Mouse (Mus musculus) liver, embryonic 14.5 days (tissue): Measurements from ENCODE around the gene Msi1. TPM values are rescaled to one million over a fixed set of nuclear protein-coding genes. Genes with fewer than 3 reads are reported as not detected.

Source experiments
- ATAC-seq: fragments of 200-750 bp; cut with Nextera tagmentation; 2 replicates; pipeline ENCODE4 v1.8.0; 2017; ENCODE audit warnings: moderate number of reproducible peaks, mild to moderate bottlenecking, moderate library complexity; ENCODE audit not compliant: insufficient read depth
- DNase-seq, 3 experiments: peaks; one replicate each; pipeline ENCODE4 v3.0.0-alpha.2; 2012 to 2013; ENCODE audit warnings: low read depth in 3 of 3, low spot score in 3 of 3
- H3K27ac ChIP-seq: fragments of 300-500 bp; sonication (generic); 2 replicates; pipeline ENCODE4 v1.5.1; 2014; ENCODE audit warnings: moderate library complexity, mild to moderate bottlenecking, control low read depth, inconsistent platforms
- H3K27me3 ChIP-seq: fragments of 300-500 bp; sonication (generic); 2 replicates; pipeline ENCODE4 v1.6.1; 2014; ENCODE audit warnings: mild to moderate bottlenecking, low read length, moderate library complexity; ENCODE audit not compliant: control insufficient read depth, insufficient read depth
- H3K36me3 ChIP-seq: fragments of 300-500 bp; sonication (generic); replicated peaks from 2 replicates; pipeline ENCODE4 v1.6.1; 2014; ENCODE audit warnings: low read depth; ENCODE audit not compliant: control insufficient read depth, insufficient read depth
- H3K4me1 ChIP-seq, 2 experiments: fragments of 200-500 bp in 1 of 2; fragments of 300-500 bp in 1 of 2; sonication (generic) in 1 of 2; replicated peaks; 2 replicates each; pipeline ENCODE4 v1.6.1; 2012 to 2014; ENCODE audit warnings: antibody characterized with exemption in 1 of 2, inconsistent platforms in 1 of 2, low read length in 1 of 2; ENCODE audit not compliant: control insufficient read depth in 2 of 2, insufficient read depth in 2 of 2
- H3K4me2 ChIP-seq: fragments of 300-500 bp; sonication (generic); 2 replicates; pipeline ENCODE4 v1.6.1; 2014; ENCODE audit warnings: low read depth, mild to moderate bottlenecking, control low read depth, moderate library complexity
- H3K4me3 ChIP-seq, 2 experiments: fragments of 200-500 bp in 1 of 2; fragments of 300-500 bp in 1 of 2; sonication (generic) in 1 of 2; 2 replicates each; pipeline ENCODE4 v1.5.1; 2012 to 2014; ENCODE audit warnings: low read depth in 2 of 2, low read length in 2 of 2, mild to moderate bottlenecking in 2 of 2, control low read depth in 1 of 2, inconsistent platforms in 1 of 2, moderate library complexity in 1 of 2; ENCODE audit not compliant: insufficient read depth in 1 of 2
- H3K9ac ChIP-seq: fragments of 300-500 bp; sonication (generic); replicated peaks from 2 replicates; pipeline ENCODE4 v1.6.1; 2014; ENCODE audit warnings: mild to moderate bottlenecking, control low read depth, moderate library complexity
- H3K9me3 ChIP-seq: fragments of 300-500 bp; sonication (generic); 2 replicates; pipeline ENCODE4 v1.6.1; 2016; ENCODE audit warnings: low read length, mixed read lengths; ENCODE audit not compliant: control insufficient read depth
- CTCF ChIP-seq: IDR thresholded peaks from 2 replicates; pipeline ENCODE4 v1.5.1; 2016; ENCODE audit warnings: antibody characterized with exemption, low read depth, control low read depth
- EP300 ChIP-seq: IDR thresholded peaks from 2 replicates; pipeline ENCODE4 v1.6.1; 2016; ENCODE audit warnings: antibody characterized with exemption, low read depth
- WGBS: fragments of 180-500 bp; shearing (Covaris S2); extraction: QIAGEN DNeasy Blood & Tissue Kit; methylation state at CpG from one replicate; pipeline ENCODE4 v1.1.7; 2014; ENCODE audit not compliant: insufficient replicate concordance; 5-methylcytosine and 5-hydroxymethylcytosine counted together
- polyA plus RNA-seq, 2 experiments: library from polyadenylated mRNA; depleted of rRNA in 1 of 2; stranded (reverse) in 1 of 2; unstranded in 1 of 2; fragments of >200 nt; fragmentation: Nextera tagmentation in 1 of 2; extraction: Ambion mirVana in 1 of 2; gene quantifications; 2 replicates each; pipeline versions ENCODE4 v1.2.1 to v1.2.3; 2012 to 2014

The Msi1 gene
- polyA plus RNA-seq, 2 experiments, result 0.37 to 0.95 TPM

DNA sequence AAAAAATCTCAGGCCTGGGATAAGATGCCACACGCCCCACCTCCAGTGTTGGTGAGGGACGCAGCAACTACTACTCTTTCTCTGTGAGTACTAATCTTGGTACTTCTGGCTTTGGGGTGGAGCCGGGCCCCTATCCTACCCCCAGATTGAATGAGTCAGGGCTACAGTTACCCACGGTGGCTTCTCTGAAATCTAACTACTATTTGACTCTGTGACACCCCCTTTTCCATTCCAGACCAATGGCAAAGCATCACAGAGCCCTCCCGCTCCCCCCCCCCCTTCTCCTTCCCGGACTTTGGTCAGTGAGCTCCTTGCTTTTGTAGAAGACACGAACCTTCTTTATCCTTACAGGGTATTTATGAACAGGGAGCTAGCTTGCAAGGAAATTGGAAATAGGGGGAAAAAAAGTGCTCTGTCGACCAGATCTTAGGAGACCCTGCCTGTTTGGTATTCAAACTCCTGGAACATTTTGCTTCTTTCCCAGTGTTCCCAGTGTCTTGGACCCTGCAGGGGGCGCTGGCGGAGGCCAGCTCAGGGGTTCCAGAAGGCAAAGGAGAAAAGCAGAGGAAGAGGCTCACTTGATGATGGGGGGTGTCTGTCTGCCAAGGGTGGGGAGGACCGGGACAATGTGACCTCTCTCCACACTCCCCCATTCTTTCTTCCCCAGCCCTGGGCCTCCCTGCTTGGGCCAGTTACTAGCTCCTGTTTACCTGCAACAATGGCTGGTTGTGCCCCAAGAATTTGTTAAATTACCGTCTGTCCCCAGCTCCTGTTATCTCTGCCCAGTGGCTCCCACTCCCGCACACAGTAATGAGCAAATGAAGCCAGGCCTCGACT lies 1.9 kb downstream of the Msi1 start:
- H3K27ac ChIP-seq, result no peak overlapping the region
- H3K9ac ChIP-seq, result no peak overlapping the region
- DNase-seq, result no peak
- peak; percentile 14; the same call in 1 of the 2 replicates for TF ChIP-seq CTCF
- TF ChIP-seq EP300, result no peak
- H3K27me3 ChIP-seq, result peaks cover 62% of the 10 kb centered on the region
- no peak overlapping the region for H3K4me3 ChIP-seq
- WGBS, result 10% methylated on average over 14 of the region's 14 CpGs
- no peak overlapping the region; the same call in 1 of the 2 replicates for H3K4me2 ChIP-seq
- H3K9me3 ChIP-seq, result no peaks in the 10 kb centered on the region
- ATAC-seq, result no peak
- H3K4me1 ChIP-seq, result no peaks in the 10 kb centered on the region
- H3K36me3 ChIP-seq, result no peaks in the 10 kb centered on the region

DNA sequence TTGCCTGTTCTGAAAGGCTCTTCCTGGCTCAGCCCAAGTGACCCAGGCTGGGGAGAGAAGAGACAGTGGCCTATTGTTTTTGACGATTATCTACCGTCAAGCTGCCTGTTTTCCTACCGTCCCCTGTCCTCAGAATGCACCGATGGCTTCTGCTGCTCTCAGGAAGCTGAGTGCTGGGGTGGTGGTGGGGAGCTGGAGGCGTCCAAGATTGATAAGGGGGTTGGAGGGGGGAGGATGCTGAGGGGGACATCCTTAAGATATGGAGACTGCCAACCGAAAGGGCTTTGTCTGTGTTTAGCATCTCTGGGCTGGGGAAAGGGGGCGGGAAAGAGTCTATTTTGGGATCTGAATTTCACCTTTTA lies 2.5 kb downstream of the Msi1 start:
- ATAC-seq, result no peak
- Histone ChIP-seq H3K9ac (no peak overlapping the region), H3K9me3 (no peaks in the 10 kb centered on the region), H3K27ac (no peak overlapping the region), H3K27me3 (peaks cover 67% of the 10 kb centered on the region), H3K36me3 (no peaks in the 10 kb centered on the region), H3K4me1 (no peaks in the 10 kb centered on the region), H3K4me2 (no peak overlapping the region), H3K4me3 (no peak overlapping the region)
- no peak for TF ChIP-seq CTCF
- TF ChIP-seq EP300, result no peak
- WGBS, result 16% methylated on average over 7 of the region's 7 CpGs
- DNase-seq, result no peak

DNA sequence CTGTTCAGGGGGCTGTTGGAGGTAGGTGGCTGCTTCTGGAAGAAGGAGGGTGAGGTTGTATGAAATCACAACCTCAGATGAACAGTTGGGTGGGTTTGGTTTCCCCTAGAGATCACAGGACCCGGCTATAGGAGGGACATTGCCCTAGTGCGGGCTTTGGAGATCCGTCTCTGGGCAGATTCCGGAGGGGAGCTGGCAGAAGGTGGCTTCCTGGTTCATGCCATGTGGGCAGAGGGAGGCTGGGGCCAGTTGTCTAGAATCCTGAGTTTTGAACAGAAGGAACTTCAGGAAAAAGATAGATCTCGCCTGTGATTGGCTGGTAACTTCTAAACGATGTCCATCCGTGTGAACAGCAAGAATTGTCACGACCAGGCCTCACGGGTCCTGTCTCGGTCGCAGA lies 3.0 kb downstream of the Msi1 start:
- ATAC-seq, result no peak
- H3K27me3 ChIP-seq, result peaks cover 65% of the 10 kb centered on the region
- WGBS, result 64% methylated on average over 11 of the region's 11 CpGs

DNA sequence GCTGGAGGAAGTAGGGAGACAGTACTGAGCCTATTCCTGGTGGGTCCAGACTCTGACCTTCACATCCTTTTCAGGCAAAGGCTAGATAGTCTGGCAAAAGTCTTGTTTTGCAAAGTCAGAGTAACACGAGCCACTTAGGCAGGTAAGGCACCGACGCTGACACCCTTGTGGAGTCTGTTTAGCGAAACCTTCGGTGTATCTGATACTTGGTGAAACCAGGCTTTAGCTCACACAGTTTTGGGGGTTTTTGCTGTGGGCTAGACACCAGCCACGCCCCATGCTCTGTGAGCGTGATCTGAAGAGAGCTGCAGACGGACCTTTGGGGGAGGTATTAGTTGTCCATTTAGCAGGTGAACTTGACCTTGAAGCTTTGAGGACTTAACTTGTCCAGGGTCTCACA lies 3.8 kb downstream of the Msi1 start:
- H3K4me1 ChIP-seq, result no peaks in the 10 kb centered on the region
- no peak overlapping the region for H3K4me2 ChIP-seq
- DNase-seq, result no peak
- H3K27me3 ChIP-seq, result peaks cover 61% of the 10 kb centered on the region
- H3K9me3 ChIP-seq, result no peaks in the 10 kb centered on the region
- 64% methylated on average over 8 of the region's 8 CpGs for WGBS
- H3K36me3 ChIP-seq, result no peaks in the 10 kb centered on the region
- no peak overlapping the region for H3K27ac ChIP-seq
- H3K4me3 ChIP-seq, result no peak overlapping the region
- ATAC-seq, result no peak
- no peak overlapping the region for H3K9ac ChIP-seq
- TF ChIP-seq EP300, result no peak

More for the DNA sequence above, 3.0 kb downstream of the Msi1 start:
- H3K9ac ChIP-seq, result no peak overlapping the region
- no peaks in the 10 kb centered on the region for H3K36me3 ChIP-seq
- no peaks in the 10 kb centered on the region for H3K9me3 ChIP-seq
- DNase-seq, result no peak
- no peak overlapping the region for H3K27ac ChIP-seq
- no peaks in the 10 kb centered on the region for H3K4me1 ChIP-seq
- TF ChIP-seq CTCF (no peak), EP300 (no peak)
- no peak overlapping the region for H3K4me2 ChIP-seq
- no peak overlapping the region for H3K4me3 ChIP-seq

DNA sequence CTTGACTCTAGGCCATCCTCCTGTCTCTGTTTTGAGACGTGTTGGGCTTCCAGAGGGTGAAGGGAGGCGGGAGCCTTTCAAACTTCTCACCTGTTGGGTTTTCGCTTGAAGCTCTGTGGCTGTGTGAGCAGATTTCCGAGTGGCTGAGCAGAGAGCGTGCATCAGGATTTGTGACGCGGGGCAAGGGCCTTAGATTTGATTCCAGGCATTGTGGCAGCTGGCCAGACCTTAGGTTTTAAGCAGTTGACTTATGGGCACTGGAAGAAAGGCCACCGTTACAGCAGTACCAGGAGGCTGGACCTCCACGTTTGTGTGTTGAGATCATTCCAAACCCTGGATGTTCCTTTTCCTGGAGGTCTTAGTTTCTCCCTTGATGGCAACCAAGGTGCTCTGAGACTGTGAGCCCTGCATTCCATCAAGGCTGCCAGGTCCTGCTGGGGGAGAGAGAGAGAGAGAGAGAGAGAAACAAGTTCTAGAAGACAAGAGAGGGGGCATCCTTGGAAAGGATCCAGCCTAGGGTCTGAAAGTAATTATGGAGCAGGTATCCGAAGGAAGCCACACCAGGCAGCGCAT lies 5.0 kb downstream of the Msi1 start:
- no peak overlapping the region for H3K9ac ChIP-seq
- no peak for ATAC-seq
- no peaks in the 10 kb centered on the region for H3K9me3 ChIP-seq
- WGBS, result 57% methylated on average over 11 of the region's 11 CpGs
- no peak overlapping the region for H3K27ac ChIP-seq
- no peak overlapping the region for H3K4me2 ChIP-seq
- no peaks in the 10 kb centered on the region for H3K4me1 ChIP-seq
- TF ChIP-seq CTCF (no peak), EP300 (no peak)
- no peak overlapping the region for H3K4me3 ChIP-seq
- DNase-seq, result no peak
- H3K27me3 ChIP-seq, result peaks cover 49% of the 10 kb centered on the region
- no peaks in the 10 kb centered on the region for H3K36me3 ChIP-seq
